Mouse (Mus musculus) mouse trophoblast stem cell (cell line): Measurements from ENCODE around the gene Olfr315.
"Not testable (repeated sequence)": the region's sequence is repeated elsewhere in the genome, so short reads cannot be mapped to it uniquely, and the experiment has no call there.

ENCODE experiments used
- in situ Hi-C, 2 experiments: fragments of 300-500 bp; cut with MseI, MboI; formaldehyde crosslinking; loops; 2 replicates in 1 of 2; 3 replicates in 1 of 2; pipeline ENCODE4 v1.15.1; 2025

The Olfr315 gene

GRCm38 (mm10) chr11:58772888-58773287, at the start of gene Olfr315:
Gene Olfr315 (plus strand): TSS chr11:58773188.
- in situ Hi-C loops = no loop called here

DNA sequence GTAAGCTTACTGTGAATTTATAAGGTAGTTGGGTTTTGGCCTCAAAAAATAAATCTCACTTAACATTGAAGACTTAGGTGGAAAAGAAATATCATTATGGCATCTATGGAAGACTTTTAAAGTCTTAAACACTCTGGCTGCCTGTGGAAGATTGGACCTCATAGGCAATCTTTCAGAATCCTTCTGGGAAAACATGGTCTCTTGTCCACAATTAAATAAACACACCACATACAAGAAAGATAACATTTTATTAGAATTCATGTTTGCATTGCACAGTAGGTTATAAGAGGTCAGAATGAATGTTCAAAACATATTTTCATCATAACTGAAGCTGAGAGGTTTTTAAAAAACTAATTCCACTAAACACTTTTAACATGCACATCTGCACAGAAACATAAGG, 49.1 kb upstream of the Olfr315 start, which contains the start of gene Olfr318:
TSS of gene Olfr318 (minus strand) at position 101 of the 400 bp plus-strand sequence.
- in situ Hi-C loops = no loop called here

DNA sequence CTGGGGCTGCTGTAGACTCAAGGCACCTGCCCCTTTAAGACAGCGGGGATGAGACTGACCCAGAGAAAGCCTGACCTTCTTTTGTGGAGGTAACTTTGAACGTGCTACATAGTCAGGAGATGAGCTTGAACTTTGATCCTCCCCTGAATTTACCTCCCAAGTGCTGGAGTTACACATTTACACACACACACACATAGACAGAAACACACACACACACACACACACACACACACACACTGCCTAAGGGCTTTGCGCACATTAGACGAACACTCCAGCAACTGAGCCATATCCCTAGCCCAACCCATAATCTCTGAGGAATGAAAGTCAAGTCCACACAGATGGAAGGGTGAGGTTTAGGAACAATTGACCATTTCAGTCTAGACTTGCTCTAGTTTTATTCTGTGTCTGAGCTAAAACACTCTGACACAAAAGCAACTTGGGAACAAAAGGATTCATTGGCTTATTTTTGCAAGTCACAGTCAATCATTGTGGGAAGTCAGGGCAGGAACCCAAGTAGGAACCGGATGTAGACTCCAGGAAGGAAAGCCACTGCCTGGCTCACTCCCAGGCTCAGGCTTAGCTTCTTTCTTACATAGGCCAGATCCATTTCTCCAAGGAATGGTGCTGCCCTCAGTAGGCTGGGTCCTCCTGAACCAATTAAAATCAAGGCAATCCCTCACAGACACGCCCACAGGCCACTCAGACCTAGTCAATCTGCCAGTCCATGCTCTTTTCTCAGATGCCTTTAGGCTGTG, 44.9 kb upstream of the Olfr315 start:
- in situ Hi-C loops = not testable (repeated sequence)

DNA sequence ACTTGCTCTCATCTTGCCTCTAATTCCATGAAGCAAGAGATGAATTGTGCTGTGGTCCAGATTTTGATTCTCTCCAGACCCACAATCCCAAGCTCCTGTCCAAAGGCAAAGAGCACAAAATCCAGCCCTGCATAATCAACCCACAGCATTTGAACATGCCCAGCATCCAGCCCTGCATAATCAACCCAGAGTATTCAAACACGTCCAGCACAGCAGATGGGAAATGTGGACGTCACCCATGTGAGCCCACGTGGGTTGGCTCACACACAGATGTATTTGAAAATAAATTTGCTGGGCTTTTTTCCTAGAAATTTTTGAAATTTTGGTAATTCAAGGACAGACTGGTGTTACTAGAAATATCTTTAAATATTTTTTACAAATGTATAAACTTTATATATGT, 39.6 kb upstream of the Olfr315 start:
- in situ Hi-C loops = no loop called here

DNA sequence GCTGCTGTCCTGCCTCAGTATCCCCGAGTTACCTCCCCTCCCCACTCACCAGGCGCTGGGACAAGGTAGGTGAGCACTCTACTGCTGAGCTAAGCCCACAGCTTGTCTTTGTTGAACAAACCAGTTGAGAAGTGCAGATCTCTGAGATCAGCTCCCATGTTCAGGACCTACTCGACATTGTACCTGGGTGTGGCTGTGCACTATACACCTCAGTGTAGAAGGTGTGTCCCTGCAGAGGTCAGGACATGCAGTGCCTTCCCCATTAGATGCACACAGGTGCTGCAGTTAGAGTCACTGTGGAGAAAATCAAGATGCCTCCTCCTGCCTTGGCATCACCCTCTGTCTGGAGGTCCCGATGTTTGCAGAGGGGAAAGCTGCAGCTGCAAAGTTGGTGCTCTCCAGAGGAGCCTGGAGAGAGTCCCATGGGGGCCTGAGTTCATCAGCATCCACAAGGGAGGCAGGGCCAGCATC, 34.2 kb upstream of the Olfr315 start, which contains the start of gene Olfr317:
TSS of gene Olfr317 (minus strand) at position 421 of the 471 bp plus-strand sequence.
- in situ Hi-C loops = no loop called here

GRCm38 (mm10) chr11:58751096-58751495, 21.9 kb upstream of the Olfr315 start:
- in situ Hi-C loops = not testable (repeated sequence)

GRCm38 (mm10) chr11:58752434-58752833, 20.6 kb upstream of the Olfr315 start, which contains the start of gene Olfr316:
Gene Olfr316 (plus strand): TSS chr11:58752734.
- in situ Hi-C loops = no loop called here

- in situ Hi-C loops = no loop called here
These were observed 9.6 kb downstream of the Olfr315 start, which contains the start of gene Olfr314 for GRCm38 (mm10) chr11:58782480-58783089. Gene Olfr314 (plus strand): TSS chr11:58782952.

- in situ Hi-C loops = no loop called here
These were observed 11.2 kb downstream of the Olfr315 start for GRCm38 (mm10) chr11:58784182-58784581.

- in situ Hi-C loops = no loop called here
These were observed 14.7 kb downstream of the Olfr315 start for GRCm38 (mm10) chr11:58787651-58788050.

DNA sequence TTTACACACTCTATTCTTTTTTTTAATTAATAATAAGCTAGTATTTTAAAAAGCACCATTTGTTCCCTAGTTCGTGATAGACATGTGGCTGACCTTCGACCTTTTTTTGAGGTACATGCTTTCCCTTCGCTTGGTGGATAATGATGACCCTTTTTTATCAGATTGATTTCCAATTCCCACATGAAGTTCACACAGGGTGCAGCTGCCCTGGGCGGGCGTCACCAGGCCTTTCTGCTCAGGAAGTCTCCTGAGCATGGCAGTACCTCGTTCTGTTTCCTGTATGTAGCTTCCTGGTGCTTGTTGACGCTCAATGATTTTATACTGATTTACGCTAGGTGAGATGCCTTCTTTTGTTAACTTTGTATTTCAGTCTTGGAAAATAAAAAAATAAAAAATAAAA, 15.4 kb downstream of the Olfr315 start:
- in situ Hi-C loops = no loop called here

DNA sequence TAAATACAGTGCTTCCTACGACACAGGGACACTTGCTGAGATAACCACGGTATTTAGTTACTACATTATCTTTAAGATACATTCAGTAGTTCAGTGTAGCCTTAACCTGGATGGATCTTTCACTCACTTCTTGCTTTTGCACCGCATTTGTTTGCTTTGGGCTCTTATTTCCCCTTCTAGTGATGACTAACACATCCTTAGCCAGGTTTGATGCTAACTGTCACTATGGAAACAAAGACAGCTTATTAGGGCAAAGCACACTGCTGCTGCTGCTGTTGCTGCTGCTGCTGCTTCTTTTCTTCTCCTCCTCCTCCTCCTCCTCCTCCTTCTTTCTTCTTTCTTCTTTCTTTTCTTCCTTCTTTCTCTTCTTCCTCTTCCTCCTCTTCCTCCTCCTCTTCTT, 16.5 kb downstream of the Olfr315 start:
- in situ Hi-C loops = no loop called here

DNA sequence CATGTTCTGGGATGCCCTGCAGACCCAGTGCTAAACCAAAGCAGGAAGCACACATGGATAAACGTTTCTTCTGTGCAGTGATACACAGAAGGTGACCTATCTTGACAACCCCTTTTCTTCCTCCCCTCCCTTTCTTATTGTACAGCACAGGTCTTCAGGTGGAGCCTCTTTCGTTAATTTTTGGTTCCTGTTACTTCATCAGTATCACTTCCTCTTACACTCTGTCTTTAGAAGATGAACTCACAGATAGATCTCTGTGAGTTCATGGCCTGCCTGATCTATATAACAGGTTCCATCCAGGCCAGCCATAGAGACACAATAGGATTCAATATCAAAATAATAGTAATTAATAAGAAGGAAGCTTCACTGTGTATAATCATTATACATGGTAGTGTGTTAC, 17.1 kb downstream of the Olfr315 start:
- in situ Hi-C loops = no loop called here

GRCm38 (mm10) chr11:58790646-58791045, 17.7 kb downstream of the Olfr315 start:
- in situ Hi-C loops = no loop called here

- in situ Hi-C loops = no loop called here
These were observed 22.9 kb downstream of the Olfr315 start for GRCm38 (mm10) chr11:58795856-58796255.

DNA sequence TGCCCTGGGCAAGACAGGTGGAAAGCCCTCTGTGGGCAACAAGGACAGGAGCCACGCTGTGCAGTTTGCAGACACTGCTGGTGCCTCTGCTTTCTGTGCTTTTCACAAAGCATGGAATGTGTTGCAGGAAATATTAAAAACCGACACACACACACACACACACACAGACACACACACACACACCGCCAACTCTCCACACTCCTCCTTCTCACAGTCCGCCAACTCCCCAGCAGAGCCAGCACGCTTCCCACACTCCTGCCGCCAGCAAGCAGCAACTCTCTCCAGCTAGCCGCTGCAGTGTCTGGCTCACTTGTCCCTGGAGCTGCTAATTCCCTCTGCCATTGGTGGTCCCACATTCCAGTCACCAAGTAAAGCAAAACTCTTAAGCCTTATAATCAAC, 23.9 kb downstream of the Olfr315 start:
- in situ Hi-C loops = no loop called here

DNA sequence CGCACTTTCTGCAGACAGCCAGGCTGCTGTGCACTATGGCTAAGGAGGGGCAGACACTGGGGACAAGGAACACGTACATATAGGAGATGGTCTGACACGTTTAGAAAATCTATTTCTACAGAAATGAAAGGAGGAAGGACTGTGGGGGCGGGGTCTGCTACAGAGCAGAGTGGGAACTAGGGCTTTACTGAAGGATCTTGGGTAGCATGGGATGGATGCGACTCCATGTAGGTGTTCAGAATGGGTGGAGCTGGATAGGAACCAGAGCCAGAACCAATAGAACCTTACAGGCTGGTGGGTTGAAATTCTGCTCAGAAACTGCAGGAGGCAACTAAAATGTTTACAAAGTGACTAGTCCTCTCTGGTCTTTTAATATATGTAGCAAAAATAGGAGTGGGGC, 26.8 kb downstream of the Olfr315 start:
- in situ Hi-C loops = no loop called here

DNA sequence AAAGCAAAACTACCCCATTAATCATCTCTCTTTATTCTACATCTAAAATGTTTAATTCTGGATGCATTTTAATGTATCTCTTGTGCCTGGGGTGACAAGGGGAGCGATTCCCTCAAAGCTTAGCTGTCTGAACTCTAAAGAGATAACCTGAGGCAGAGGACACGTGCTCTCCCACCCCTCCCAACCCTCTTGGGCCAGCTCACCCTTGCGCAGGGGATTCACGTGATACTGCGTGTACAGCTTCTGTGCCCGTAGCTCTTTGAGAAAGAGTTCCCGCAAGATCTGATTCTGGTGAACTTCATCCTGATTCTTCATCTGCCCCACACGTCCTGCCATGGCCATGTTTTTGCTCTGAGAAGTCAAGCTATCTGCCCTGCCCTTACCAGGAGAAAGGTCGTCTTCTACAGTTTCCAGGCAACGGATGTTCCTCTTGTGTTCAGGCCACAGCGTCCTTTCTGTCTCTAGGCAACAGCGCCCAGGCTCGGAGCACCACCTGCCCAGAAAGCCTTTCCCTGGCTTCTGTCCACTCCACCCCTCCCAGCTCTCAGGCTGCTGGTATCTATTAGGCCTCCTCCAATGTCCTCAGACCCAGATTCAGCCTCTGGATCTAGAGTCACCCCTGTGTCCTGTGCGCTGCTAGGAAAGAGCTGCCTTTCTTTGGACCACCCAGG, 28.7 kb downstream of the Olfr315 start, which contains the start of gene Fam183b:
TSS of gene Fam183b (minus strand) at position 403 of the 671 bp plus-strand sequence.
- in situ Hi-C loops = no loop called here

DNA sequence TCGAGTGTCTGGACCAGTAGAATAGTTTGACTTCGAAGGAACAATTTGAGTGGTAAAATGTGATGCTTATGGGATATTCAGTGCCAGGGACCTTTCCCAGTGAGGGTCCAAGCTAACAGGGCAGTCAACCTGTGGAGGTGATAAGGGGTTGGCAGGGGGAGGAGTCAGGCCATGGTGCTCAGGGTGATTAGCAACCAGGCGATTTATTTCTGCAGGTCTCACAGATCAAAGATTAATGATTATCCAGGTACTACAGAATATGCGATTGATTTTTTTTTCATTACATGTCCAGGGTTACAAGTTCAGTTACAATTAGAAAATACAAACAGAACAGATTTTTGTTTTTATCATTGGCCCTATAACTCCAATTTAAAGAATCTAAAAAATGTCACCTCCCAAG, 30.9 kb downstream of the Olfr315 start:
- in situ Hi-C loops = no loop called here

- in situ Hi-C loops = no loop called here
These were observed 31.4 kb downstream of the Olfr315 start for GRCm38 (mm10) chr11:58804393-58804792.

GRCm38 (mm10) chr11:58812001-58812400, 39.0 kb downstream of the Olfr315 start:
- in situ Hi-C loops = no loop called here

GRCm38 (mm10) chr11:58814700-58815099, 41.7 kb downstream of the Olfr315 start, which contains the start of gene Olfr313:
Gene Olfr313 (plus strand): TSS chr11:58815000.
- in situ Hi-C loops = not testable (repeated sequence)
